Mouse (Mus musculus): ENCODE data around the gene Stox2. TPM values are rescaled to one million over a fixed set of nuclear protein-coding genes. Genes with fewer than 3 reads are reported as not detected.

Stox2 gene
- total and polyA plus RNA-seq, 3 experiments, result under 0.01 TPM; not detected in 2

GRCm38 (mm10) chr8:47321282-47321681 is 124.9 kb downstream of the Stox2 start:
- TF ChIP-seq TBP (IDR thresholded peaks at IDR 0.05; ENCODE audit: low read depth, low read length), result no peak
- no peak for TF ChIP-seq HCFC1 (IDR thresholded peaks at IDR 0.05; ENCODE audit: low read depth, low read length)
- TF ChIP-seq MAFK (IDR thresholded peaks at IDR 0.05; ENCODE audit: borderline replicate concordance, low read depth, low read length), result no peak
- no peak for TF ChIP-seq CHD1 (IDR thresholded peaks at IDR 0.05; ENCODE audit: low read depth, low read length)
- TF ChIP-seq MAZ (IDR thresholded peaks at IDR 0.05; ENCODE audit: low read depth, low read length), result no peak
- no peak for TF ChIP-seq UBTF (IDR thresholded peaks at IDR 0.05; ENCODE audit: borderline replicate concordance, insufficient read depth, low read depth, low read length)
- TF ChIP-seq USF1 (IDR thresholded peaks at IDR 0.05; ENCODE audit: low read depth, low read length), result no peak
- TF ChIP-seq ETS1 (IDR thresholded peaks at IDR 0.05; ENCODE audit: low read depth, low read length), result no peak
- TF ChIP-seq ZMIZ1 (IDR thresholded peaks at IDR 0.05; ENCODE audit: low read depth, low read length), result no peak
- TF ChIP-seq GABPA (IDR thresholded peaks at IDR 0.05; ENCODE audit: low read depth, low read length), result no peak
- TF ChIP-seq POLR2AphosphoS2 (IDR thresholded peaks at IDR 0.05; ENCODE audit: low read length), result no peak
- no peak for TF ChIP-seq JUND (IDR thresholded peaks at IDR 0.05; ENCODE audit: low read depth, low read length)
- no peak for TF ChIP-seq CTCF (IDR thresholded peaks at IDR 0.05 in 2 of 3, conservative IDR thresholded peaks at IDR 0.05 in 1 of 3; ENCODE audit: control insufficient read depth in 1 of 3, insufficient read depth in 1 of 3, low read depth in 2 of 3, low read length in 3 of 3, poor library complexity in 1 of 3, severe bottlenecking in 1 of 3)
- Histone ChIP-seq H3K4me1 (ENCODE audit: control insufficient read depth in 1 of 2, insufficient read depth in 2 of 2, low read length in 2 of 2) (no peaks in the 10 kb centered on the region), H3K9me3 (replicated peaks; ENCODE audit: insufficient read depth, low read length) (no peaks in the 10 kb centered on the region), H3K4me3 (ENCODE audit: control insufficient read depth in 1 of 2, insufficient read depth in 1 of 2, low read depth in 2 of 2, low read length in 2 of 2) (no peak overlapping the region), H3K27ac (ENCODE audit: control insufficient read depth, low read depth, low read length) (no peak overlapping the region), H3K27me3 (ENCODE audit: control insufficient read depth in 1 of 2, insufficient read depth in 2 of 2, low read length in 2 of 2) (no peaks in the 10 kb centered on the region), H3K79me2 (ENCODE audit: control insufficient read depth, insufficient read depth, low read length, poor library complexity) (no peaks in the 10 kb centered on the region), H3K9ac (ENCODE audit: control insufficient read depth, low read depth, low read length, poor library complexity, severe bottlenecking) (no peak overlapping the region), H3K36me3 (ENCODE audit: control insufficient read depth in 1 of 2, insufficient read depth in 2 of 2, low read length in 2 of 2) (no peaks in the 10 kb centered on the region)
- no peak for DNase-seq (ENCODE audit: low read depth, low spot score)

- Histone ChIP-seq H3K27me3 (ENCODE audit: control insufficient read depth in 1 of 2, insufficient read depth in 2 of 2, low read length in 2 of 2) (no peaks in the 10 kb centered on the region), H3K27ac (ENCODE audit: control insufficient read depth, low read depth, low read length) (no peak overlapping the region), H3K9me3 (replicated peaks; ENCODE audit: insufficient read depth, low read length) (no peaks in the 10 kb centered on the region), H3K79me2 (ENCODE audit: control insufficient read depth, insufficient read depth, low read length, poor library complexity) (no peaks in the 10 kb centered on the region), H3K9ac (ENCODE audit: control insufficient read depth, low read depth, low read length, poor library complexity, severe bottlenecking) (no peak overlapping the region), H3K4me1 (ENCODE audit: control insufficient read depth in 1 of 2, insufficient read depth in 2 of 2, low read length in 2 of 2) (no peaks in the 10 kb centered on the region), H3K36me3 (ENCODE audit: control insufficient read depth in 1 of 2, insufficient read depth in 2 of 2, low read length in 2 of 2) (no peaks in the 10 kb centered on the region), H3K4me3 (ENCODE audit: control insufficient read depth in 1 of 2, insufficient read depth in 1 of 2, low read depth in 2 of 2, low read length in 2 of 2) (no peak overlapping the region)
- no peak for DNase-seq (ENCODE audit: low read depth, low spot score)
- no peak for TF ChIP-seq ELF1 (IDR thresholded peaks at IDR 0.05; ENCODE audit: low read depth, low read length)
- TF ChIP-seq GABPA (IDR thresholded peaks at IDR 0.05; ENCODE audit: low read depth, low read length), result no peak
- TF ChIP-seq RCOR1 (IDR thresholded peaks at IDR 0.05; ENCODE audit: low read depth, low read length), result no peak
- no peak for TF ChIP-seq MXI1 (IDR thresholded peaks at IDR 0.05; ENCODE audit: low read depth, low read length)
- no peak for TF ChIP-seq GATA1 (IDR thresholded peaks at IDR 0.05; ENCODE audit: low read depth, low read length)
- TF ChIP-seq CTCF (IDR thresholded peaks at IDR 0.05 in 2 of 3, conservative IDR thresholded peaks at IDR 0.05 in 1 of 3; ENCODE audit: control insufficient read depth in 1 of 3, insufficient read depth in 1 of 3, low read depth in 2 of 3, low read length in 3 of 3, poor library complexity in 1 of 3, severe bottlenecking in 1 of 3), result no peak
- no peak for TF ChIP-seq POLR2A (IDR thresholded peaks at IDR 0.05; ENCODE audit: control insufficient read depth in 1 of 2, insufficient read depth in 1 of 2, low read depth in 1 of 2, low read length in 2 of 2, poor library complexity in 1 of 2)
- no peak for TF ChIP-seq MYC (IDR thresholded peaks at IDR 0.05; ENCODE audit: low read depth, low read length)
- TF ChIP-seq ZC3H11A (IDR thresholded peaks at IDR 0.05; ENCODE audit: low read depth, low read length), result no peak
Measured at GRCm38 (mm10) chr8:47320707-47321106, 125.5 kb downstream of the Stox2 start.

Data from MEL (cell line).